Mouse (Mus musculus): Measurements from ENCODE around the gene Agxt2.

The Agxt2 gene

GRCm38 (mm10) chr15:10426545-10427266 is 68.4 kb downstream of the Agxt2 start:
- no peak for DNase-seq

GRCm38 (mm10) chr15:10436893-10437292 is 78.6 kb downstream of the Agxt2 start:
- no peak for DNase-seq

- no peak for DNase-seq
Observed at GRCm38 (mm10) chr15:10439963-10440362, 81.6 kb downstream of the Agxt2 start.

- no peak for DNase-seq
Observed at GRCm38 (mm10) chr15:10441493-10441892, 83.2 kb downstream of the Agxt2 start.

GRCm38 (mm10) chr15:10442275-10442674 is 83.9 kb downstream of the Agxt2 start:
- DNase-seq = no peak

- DNase-seq = no peak
Observed at GRCm38 (mm10) chr15:10447102-10447501, 88.8 kb downstream of the Agxt2 start.
